Mouse (Mus musculus) embryonic fibroblast, embryonic 13.5 days (primary cell): ENCODE measurements at regions not wholly inside any gene's neighbourhood (a gene's known extent, or its start where the extent isn't known, plus 50 kb on each side); places are given as distances from the start of the nearest gene placed in this dataset.

ENCODE experiments used
- CTCF ChIP-seq: IDR thresholded peaks from 2 replicates; pipeline ENCODE4 v1.5.1; 2011; ENCODE audit warnings: mild to moderate bottlenecking, control low read depth, low read length, moderate library complexity, borderline replicate concordance; ENCODE audit not compliant: insufficient read depth
- POLR2A ChIP-seq: IDR thresholded peaks from 2 replicates; pipeline ENCODE4 v1.6.1; 2011; ENCODE audit warnings: low read depth, mild to moderate bottlenecking, control low read depth, low read length, moderate library complexity

DNA sequence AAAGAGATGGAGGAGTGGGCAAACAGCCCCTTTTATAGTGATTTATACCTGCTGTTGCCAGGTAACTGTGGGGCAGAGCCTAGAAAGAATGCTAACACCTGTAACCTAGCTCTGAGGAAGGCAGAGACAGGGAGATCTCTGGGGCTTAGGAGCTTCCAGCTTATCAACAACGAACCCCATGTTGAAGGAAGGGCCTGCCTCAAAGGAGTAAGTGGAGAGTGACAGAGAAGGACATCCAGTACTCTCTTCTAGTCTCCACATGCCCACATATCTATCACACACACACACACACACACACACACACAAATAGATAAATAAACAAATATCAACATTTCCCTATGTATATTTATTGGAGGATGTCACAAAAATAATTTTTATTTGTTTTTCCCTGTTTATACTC, 654.6 kb downstream of the Zfp706 start:
- no peak for TF ChIP-seq POLR2A
- TF ChIP-seq CTCF = no peak
